Mouse (Mus musculus): ENCODE measurements around the gene Adar. TPM values are rescaled to one million over a fixed set of nuclear protein-coding genes. Genes with fewer than 3 reads are reported as not detected.

Gene Adar
- total RNA-seq, 2 experiments from 2014 or later, result 140 to 151 TPM

DNA sequence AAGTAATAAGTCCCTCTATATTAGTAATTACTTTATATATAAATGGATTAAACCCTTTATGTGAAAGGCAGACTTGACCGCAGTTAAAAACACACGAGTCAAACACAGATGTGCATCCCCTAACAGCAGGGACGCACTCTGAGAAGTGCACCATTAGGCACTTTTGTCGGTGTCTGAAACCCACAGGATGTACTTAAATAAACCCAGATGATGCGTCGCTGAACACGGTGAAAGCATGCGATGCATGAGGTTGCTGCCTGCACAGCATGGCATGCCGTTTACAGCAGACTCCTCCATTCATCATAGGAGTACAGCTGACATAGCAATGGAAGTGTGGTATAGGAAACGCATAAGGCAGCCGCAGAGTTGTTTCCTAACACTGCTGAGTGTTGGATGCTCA, 14.4 kb upstream of the Adar start:
- intact Hi-C loops (cut with DNase I), result no loop called here

GRCm38 (mm10) chr3:89703596-89703995, 11.2 kb upstream of the Adar start:
- no peak for DNase-seq (ENCODE audit: extremely low spot score in 1 of 2, low spot score in 2 of 2)
- intact Hi-C loops (cut with DNase I), result no loop called here
- Histone ChIP-seq H3K4me3 (no peak overlapping the region), H3K27ac (no peak overlapping the region)
- no peak for TF ChIP-seq CTCF (IDR thresholded peaks at IDR 0.05)

More for the DNA sequence above, 14.4 kb upstream of the Adar start:
- H3K4me3 ChIP-seq, result no peak overlapping the region
- TF ChIP-seq CTCF (IDR thresholded peaks at IDR 0.05), result no peak
- H3K27ac ChIP-seq, result no peak overlapping the region
- DNase-seq (ENCODE audit: extremely low spot score in 1 of 2, low spot score in 2 of 2), result no peak

GRCm38 (mm10) chr3:89704064-89704463, 10.8 kb upstream of the Adar start:
- no peak overlapping the region for H3K27ac ChIP-seq
- intact Hi-C loops (cut with DNase I), result no loop called here
- no peak for DNase-seq (ENCODE audit: extremely low spot score in 1 of 2, low spot score in 2 of 2)

GRCm38 (mm10) chr3:89715207-89715966, 565 bp downstream of the Adar start:
- Histone ChIP-seq H3K27ac (peak overlapping the region; percentile 92), H3K4me3 (peak overlapping the region; percentile 85)
- intact Hi-C loops (cut with DNase I), result loop anchor here (2.0 kb wide), 1 partner anchor 15 kb away; no protein-coding TSS in a partner anchor
- TF ChIP-seq CTCF (IDR thresholded peaks at IDR 0.05), result no peak
- DNase-seq (ENCODE audit: extremely low spot score in 1 of 2, low spot score in 2 of 2), result no peak

More at GRCm38 (mm10) chr3:89704064-89704463, 10.8 kb upstream of the Adar start:
- no peak overlapping the region for H3K4me3 ChIP-seq
- no peak for TF ChIP-seq CTCF (IDR thresholded peaks at IDR 0.05)

DNA sequence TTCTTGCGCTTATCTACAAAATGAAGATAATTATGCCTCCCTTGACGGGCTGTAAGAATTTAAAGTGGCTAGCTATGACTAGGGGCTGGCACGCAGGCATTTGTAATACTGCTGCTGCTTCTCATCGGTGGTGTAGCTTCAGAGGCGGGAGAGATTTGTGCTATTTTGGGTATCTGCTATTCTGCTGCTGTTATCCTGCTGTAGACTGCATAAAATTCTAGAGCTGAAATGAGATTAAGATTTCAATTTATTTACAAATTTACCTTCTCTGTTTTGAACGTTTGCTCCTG, 1.1 kb downstream of the Adar start:
- no peak for DNase-seq (ENCODE audit: extremely low spot score in 1 of 2, low spot score in 2 of 2)
- intact Hi-C loops (cut with DNase I), result loop anchor here (2.0 kb wide), 1 partner anchor 15 kb away; no protein-coding TSS in a partner anchor
- peak overlapping the region; percentile 92 for H3K27ac ChIP-seq
- H3K4me3 ChIP-seq, result peak overlapping the region; percentile 85
- no peak for TF ChIP-seq CTCF (IDR thresholded peaks at IDR 0.05)

DNA sequence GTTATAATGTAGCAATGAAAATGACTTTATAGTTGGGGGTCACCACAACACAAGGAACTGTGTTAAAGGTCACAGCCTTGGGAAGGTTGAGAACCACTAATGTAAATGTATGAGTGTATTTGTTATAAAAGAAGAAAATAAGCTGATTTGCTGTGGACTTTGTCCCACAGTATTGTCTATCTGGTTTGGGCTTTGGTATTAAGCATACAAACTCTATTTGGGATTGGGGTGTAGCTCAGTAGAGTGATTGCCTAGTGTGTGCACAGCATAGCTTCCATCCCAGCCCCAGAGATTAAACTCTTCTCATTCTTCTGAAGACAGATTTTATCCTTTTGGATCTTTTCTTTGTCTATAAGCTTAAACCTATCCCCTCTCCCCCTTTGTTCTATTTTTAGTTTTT, 7.2 kb downstream of the Adar start:
- H3K27ac ChIP-seq, result no peak overlapping the region
- no peak overlapping the region for H3K4me3 ChIP-seq
- intact Hi-C loops (cut with DNase I), result no loop called here
- DNase-seq (ENCODE audit: extremely low spot score in 1 of 2, low spot score in 2 of 2), result no peak
- TF ChIP-seq CTCF (IDR thresholded peaks at IDR 0.05), result no peak

GRCm38 (mm10) chr3:89723400-89724084, 8.7 kb downstream of the Adar start:
- intact Hi-C loops (cut with DNase I), result no loop called here
- DNase-seq (ENCODE audit: extremely low spot score in 1 of 2, low spot score in 2 of 2), result no peak
- 0 out of 2 replicates have a peak overlapping the region, but pooled peaks have one; percentile 1 for H3K4me3 ChIP-seq
- no peak for TF ChIP-seq CTCF (IDR thresholded peaks at IDR 0.05)
- H3K27ac ChIP-seq, result no peak overlapping the region

DNA sequence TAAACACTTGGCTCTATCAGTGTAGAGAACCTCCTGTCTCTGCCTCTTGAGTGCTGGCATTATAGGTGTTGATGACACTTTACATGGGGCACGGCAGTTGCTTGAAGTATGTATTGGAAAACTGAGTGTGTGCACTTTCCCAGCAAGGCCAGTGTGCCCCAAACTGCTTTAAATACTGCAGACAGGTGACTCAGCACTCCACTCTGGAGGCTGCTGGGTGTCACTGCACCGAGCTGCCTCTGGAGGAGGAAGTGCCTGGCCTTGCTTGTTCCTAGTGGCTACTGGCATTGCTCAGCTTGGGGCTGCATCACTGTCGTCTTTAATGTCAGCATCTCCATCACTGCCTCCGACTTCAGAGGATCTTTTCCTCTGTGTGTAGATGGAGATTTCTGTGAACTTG, 12.2 kb downstream of the Adar start:
- Histone ChIP-seq H3K27ac (no peak overlapping the region), H3K4me3 (no peak overlapping the region)
- DNase-seq (ENCODE audit: extremely low spot score in 1 of 2, low spot score in 2 of 2), result no peak
- peak; percentile 56 for TF ChIP-seq CTCF (IDR thresholded peaks at IDR 0.05)
- intact Hi-C loops (cut with DNase I), result no loop called here

DNA sequence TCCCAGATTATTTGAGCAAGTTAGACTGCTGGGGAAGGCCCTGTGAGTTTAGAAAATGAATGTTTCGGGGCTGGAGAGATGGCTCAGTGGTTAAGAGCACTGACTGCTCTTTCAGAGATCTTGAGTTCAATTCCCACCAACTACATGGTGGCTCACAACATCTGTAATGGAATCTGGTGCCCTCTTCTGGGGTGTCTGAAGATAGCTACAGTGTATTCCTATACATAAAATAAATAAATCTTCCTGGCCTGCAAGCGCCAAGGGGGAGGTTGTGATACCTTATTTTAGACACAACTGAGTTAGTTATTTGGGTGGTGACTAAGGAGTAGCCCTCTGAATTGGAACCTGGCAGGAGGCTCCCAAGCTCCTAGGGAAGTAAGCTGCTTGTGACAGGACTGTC, 14.0 kb downstream of the Adar start:
- Histone ChIP-seq H3K4me3 (no peak overlapping the region), H3K27ac (no peak overlapping the region)
- no peak for DNase-seq (ENCODE audit: extremely low spot score in 1 of 2, low spot score in 2 of 2)
- intact Hi-C loops (cut with DNase I), result no loop called here
- TF ChIP-seq CTCF (IDR thresholded peaks at IDR 0.05), result peak; percentile 30

DNA sequence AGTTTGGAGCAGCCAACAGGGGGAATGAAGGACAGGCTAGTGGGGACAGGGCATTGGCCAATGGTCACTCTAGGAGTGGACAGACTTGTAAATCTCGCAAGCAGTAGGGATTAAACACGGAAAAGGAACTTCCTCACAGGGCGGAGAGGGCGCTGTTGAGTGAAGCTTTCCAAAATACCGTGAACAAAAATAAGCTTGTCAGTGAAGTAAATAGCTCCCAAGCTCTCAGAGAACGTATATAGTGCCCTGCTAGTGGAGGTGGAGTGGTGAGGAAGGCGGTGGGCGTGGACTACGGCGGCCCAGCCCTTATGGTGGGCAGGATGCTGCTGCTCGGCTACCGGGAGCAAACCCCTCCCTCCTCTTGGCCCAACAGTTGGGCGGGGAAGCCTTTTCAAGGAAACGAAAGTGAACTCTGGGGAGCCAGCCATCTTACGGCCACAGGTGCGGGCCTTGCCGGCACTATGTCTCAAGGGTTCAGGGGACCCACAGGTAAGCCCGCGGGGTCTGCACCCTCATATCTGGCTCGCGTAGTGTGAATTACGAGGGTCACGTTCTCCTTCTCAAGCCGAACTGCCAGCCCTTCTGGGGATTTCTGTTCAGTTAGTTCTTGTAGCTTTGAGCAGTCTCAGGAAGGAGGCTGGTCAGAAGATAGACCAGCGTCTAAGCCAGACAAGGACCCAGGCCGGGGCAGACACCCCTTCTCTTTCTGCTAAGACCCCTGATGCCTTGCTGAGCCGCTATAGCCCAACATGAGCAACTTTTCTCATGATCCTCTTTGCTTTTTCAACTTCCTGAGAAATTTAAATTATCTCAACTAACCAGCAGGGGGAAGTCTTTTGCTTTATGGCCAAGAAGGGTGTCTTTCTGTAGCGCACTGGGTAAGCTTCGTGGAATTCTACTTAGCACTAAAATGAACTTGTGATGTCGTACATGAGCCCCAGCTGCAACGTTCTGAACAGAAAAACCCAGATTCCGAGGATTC, 15.8 kb downstream of the Adar start:
- DNase-seq (ENCODE audit: extremely low spot score in 1 of 2, low spot score in 2 of 2), result peak; percentile 48 to 57
- H3K4me3 ChIP-seq, result peak overlapping the region; percentile 56
- peak overlapping the region; percentile 61 for H3K27ac ChIP-seq
- TF ChIP-seq CTCF (IDR thresholded peaks at IDR 0.05), result peak; percentile 60
- intact Hi-C loops (cut with DNase I), result loop anchor here (2.0 kb wide), 2 partner anchors 16 to 42 kb away; partner anchors contain the start of genes Adar and Ube2q1

- DNase-seq (ENCODE audit: extremely low spot score in 1 of 2, low spot score in 2 of 2), result no peak
- Histone ChIP-seq H3K27ac (no peak overlapping the region), H3K4me3 (no peak overlapping the region)
- no peak for TF ChIP-seq CTCF (IDR thresholded peaks at IDR 0.05)
- intact Hi-C loops (cut with DNase I), result no loop called here
Observed at GRCm38 (mm10) chr3:89732091-89732490, 17.3 kb downstream of the Adar start.

Data from left cerebral cortex, adult 2 months (tissue).